Mouse (Mus musculus): ENCODE results near the gene Acbd4. TPM values are rescaled to one million over a fixed set of nuclear protein-coding genes. Genes with fewer than 3 reads are reported as not detected.

Acbd4 gene
- total and polyA plus RNA-seq, 3 experiments, result 11.9 to 32.7 (median 22.1) TPM

DNA sequence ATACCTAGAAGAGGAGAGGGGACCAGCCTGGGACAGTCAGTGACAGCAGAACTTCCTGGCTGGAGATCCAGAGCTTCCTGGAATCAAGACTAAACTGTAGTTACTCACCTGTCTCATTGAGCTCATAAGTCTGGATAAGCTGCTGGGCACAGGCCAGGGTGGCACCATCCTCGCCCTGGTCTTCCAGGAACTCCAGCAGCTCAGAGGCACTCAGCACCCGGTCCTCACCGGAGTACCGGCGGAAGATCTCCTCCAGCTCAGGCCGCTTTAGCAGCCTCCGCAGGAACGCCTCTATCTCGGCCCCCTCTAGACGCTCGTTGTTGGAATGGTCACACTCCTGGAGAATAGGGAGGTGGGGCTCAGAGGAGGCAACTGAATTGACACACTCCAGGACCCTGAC is 23.4 kb upstream of the Acbd4 start:
- H3K36me3 ChIP-seq (replicated peaks), result no peaks in the 10 kb centered on the region
- no peaks in the 10 kb centered on the region for H3K9me3 ChIP-seq (replicated peaks)
- peaks cover 68% of the 10 kb centered on the region for H3K27me3 ChIP-seq (ENCODE audit: insufficient read depth, low read length)
- peaks cover 12% of the 10 kb centered on the region for H3K4me1 ChIP-seq (ENCODE audit: insufficient read depth, low read depth, low read length)
- no peak overlapping the region for H3K4me3 ChIP-seq (ENCODE audit: low read depth, low read length)
- no peak for ATAC-seq (ENCODE audit: extremely low read depth, insufficient number of reproducible peaks, low FRiP score, poor library complexity, severe bottlenecking)
- no peak for DNase-seq (ENCODE audit: low spot score)
- TF ChIP-seq GATA2 (IDR thresholded peaks at IDR 0.05; ENCODE audit: borderline replicate concordance, low read depth, low read length), result no peak
- TF ChIP-seq TAL1 (conservative IDR thresholded peaks at IDR 0.05; ENCODE audit: low read depth, low read length), result no peak
- no peak for TF ChIP-seq POLR2AphosphoS5 (IDR thresholded peaks at IDR 0.05; ENCODE audit: insufficient replicate concordance, low read depth, low read length)

DNA sequence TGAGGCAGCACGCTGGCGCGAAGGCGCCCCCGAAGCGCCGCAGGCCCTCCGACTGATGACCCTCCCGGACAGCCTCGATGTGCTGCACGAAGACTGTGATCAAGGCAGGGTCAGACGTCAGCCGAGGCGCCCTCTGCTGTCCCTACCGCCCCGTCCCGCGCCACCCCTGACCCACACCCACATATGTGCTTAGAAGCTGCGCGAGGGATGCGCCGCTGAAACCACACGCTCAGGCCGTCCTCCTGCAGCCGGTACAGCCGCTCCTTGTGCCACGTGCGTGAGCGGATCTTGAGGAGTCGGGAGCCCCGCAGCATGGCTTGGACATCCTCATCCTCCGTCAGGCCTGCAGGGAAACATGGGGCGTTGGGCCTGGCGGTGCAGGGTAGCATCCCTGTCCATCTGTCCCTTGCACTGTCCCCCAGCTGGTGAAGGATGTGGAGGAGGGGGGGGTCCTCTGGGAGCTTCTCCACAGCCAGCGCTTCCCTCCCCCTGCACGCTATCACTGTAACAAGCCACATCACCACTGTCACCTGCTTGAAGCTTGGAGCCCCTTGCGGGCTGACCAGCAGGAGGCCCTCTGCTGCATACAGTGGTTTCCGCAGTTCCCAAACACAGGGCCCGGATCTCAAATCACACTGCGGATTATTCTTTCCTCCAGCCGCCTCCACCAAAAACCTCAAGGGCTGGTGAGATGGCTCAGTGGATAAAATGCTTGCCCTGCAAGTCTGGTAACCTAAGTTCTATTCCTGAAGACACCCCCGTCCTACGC is 21.0 kb upstream of the Acbd4 start:
- Histone ChIP-seq H3K4me3 (ENCODE audit: low read depth, low read length) (no peak overlapping the region), H3K4me1 (ENCODE audit: insufficient read depth, low read depth, low read length) (peaks cover 12% of the 10 kb centered on the region), H3K27me3 (ENCODE audit: insufficient read depth, low read length) (peaks cover 56% of the 10 kb centered on the region), H3K36me3 (replicated peaks) (no peaks in the 10 kb centered on the region), H3K9me3 (replicated peaks) (no peaks in the 10 kb centered on the region)
- no peak for ATAC-seq (ENCODE audit: extremely low read depth, insufficient number of reproducible peaks, low FRiP score, poor library complexity, severe bottlenecking)
- no peak for DNase-seq (ENCODE audit: low spot score)
- no peak for TF ChIP-seq POLR2AphosphoS5 (IDR thresholded peaks at IDR 0.05; ENCODE audit: insufficient replicate concordance, low read depth, low read length)
- TF ChIP-seq CTCF (IDR thresholded peaks at IDR 0.05; ENCODE audit: low read depth, low read length), result no peak
- TF ChIP-seq GATA1 (IDR thresholded peaks at IDR 0.05; ENCODE audit: borderline replicate concordance, low read length), result no peak
- no peak for TF ChIP-seq GATA2 (IDR thresholded peaks at IDR 0.05; ENCODE audit: borderline replicate concordance, low read depth, low read length)
- TF ChIP-seq TAL1 (conservative IDR thresholded peaks at IDR 0.05; ENCODE audit: low read depth, low read length), result no peak

DNA sequence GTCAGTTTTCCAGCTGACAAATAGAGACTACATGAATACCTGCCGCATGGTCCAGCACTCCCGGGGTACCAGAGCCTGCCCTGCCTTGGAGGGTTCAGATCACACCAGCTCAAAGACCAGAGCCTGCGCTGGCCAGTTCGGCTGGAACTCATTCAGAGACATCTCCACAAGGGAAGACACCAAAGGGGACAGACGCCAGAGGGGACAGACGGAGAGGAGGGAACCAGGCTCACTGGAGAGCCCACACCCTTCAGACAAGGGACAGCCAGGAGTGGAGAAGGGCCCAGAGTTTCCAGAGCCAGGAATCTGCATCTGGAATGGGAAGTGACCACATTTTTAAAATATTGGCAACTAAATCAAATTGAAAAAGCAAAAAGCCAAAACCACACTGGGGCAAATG is 19.9 kb upstream of the Acbd4 start:
- H3K4me3 ChIP-seq (ENCODE audit: low read depth, low read length), result no peak overlapping the region
- peaks cover 3% of the 10 kb centered on the region; the same call in 1 of the 2 replicates for H3K4me1 ChIP-seq (ENCODE audit: insufficient read depth, low read depth, low read length)
- no peak for TF ChIP-seq CTCF (IDR thresholded peaks at IDR 0.05; ENCODE audit: low read depth, low read length)
- no peak for TF ChIP-seq POLR2AphosphoS5 (IDR thresholded peaks at IDR 0.05; ENCODE audit: insufficient replicate concordance, low read depth, low read length)
- TF ChIP-seq GATA2 (IDR thresholded peaks at IDR 0.05; ENCODE audit: borderline replicate concordance, low read depth, low read length), result no peak
- TF ChIP-seq GATA1 (IDR thresholded peaks at IDR 0.05; ENCODE audit: borderline replicate concordance, low read length), result no peak
- TF ChIP-seq TAL1 (conservative IDR thresholded peaks at IDR 0.05; ENCODE audit: low read depth, low read length), result no peak
- no peaks in the 10 kb centered on the region for H3K36me3 ChIP-seq (replicated peaks)
- ATAC-seq (ENCODE audit: extremely low read depth, insufficient number of reproducible peaks, low FRiP score, poor library complexity, severe bottlenecking) (no peak), DNase-seq (ENCODE audit: low spot score) (no peak)
- H3K9me3 ChIP-seq (replicated peaks), result no peaks in the 10 kb centered on the region
- H3K27me3 ChIP-seq (ENCODE audit: insufficient read depth, low read length), result peaks cover 53% of the 10 kb centered on the region

DNA sequence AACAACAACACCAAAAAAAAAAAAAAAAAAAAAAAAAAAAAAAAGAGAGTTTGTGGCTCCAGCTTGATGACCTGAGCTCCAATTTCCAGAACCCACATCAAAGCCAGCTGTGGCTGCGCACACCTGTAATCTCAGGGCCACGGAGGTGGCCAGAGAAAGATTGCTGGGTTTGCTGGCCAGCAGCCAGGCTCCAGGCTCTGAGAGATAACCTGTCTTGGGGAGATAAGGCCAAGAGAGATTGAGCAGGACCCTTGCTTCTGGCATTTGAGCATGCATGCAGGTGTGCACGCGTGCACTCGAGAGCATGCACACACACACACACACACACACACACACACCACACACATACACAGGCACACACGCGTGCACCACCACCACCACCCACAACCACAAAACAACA is 8.2 kb upstream of the Acbd4 start:
- DNase-seq (ENCODE audit: low spot score) (no peak), ATAC-seq (ENCODE audit: extremely low read depth, insufficient number of reproducible peaks, low FRiP score, poor library complexity, severe bottlenecking) (no peak)
- TF ChIP-seq CTCF (IDR thresholded peaks at IDR 0.05; ENCODE audit: low read depth, low read length), result no peak
- no peak for TF ChIP-seq GATA2 (IDR thresholded peaks at IDR 0.05; ENCODE audit: borderline replicate concordance, low read depth, low read length)
- TF ChIP-seq TAL1 (conservative IDR thresholded peaks at IDR 0.05; ENCODE audit: low read depth, low read length), result peak; percentile 20; the same call in 1 of the 2 replicates
- Histone ChIP-seq H3K9me3 (replicated peaks) (no peaks in the 10 kb centered on the region), H3K36me3 (replicated peaks) (no peaks in the 10 kb centered on the region), H3K27me3 (ENCODE audit: insufficient read depth, low read length) (peaks cover 34% of the 10 kb centered on the region), H3K4me1 (ENCODE audit: insufficient read depth, low read depth, low read length) (peaks cover 18% of the 10 kb centered on the region), H3K4me3 (ENCODE audit: low read depth, low read length) (no peak overlapping the region)

DNA sequence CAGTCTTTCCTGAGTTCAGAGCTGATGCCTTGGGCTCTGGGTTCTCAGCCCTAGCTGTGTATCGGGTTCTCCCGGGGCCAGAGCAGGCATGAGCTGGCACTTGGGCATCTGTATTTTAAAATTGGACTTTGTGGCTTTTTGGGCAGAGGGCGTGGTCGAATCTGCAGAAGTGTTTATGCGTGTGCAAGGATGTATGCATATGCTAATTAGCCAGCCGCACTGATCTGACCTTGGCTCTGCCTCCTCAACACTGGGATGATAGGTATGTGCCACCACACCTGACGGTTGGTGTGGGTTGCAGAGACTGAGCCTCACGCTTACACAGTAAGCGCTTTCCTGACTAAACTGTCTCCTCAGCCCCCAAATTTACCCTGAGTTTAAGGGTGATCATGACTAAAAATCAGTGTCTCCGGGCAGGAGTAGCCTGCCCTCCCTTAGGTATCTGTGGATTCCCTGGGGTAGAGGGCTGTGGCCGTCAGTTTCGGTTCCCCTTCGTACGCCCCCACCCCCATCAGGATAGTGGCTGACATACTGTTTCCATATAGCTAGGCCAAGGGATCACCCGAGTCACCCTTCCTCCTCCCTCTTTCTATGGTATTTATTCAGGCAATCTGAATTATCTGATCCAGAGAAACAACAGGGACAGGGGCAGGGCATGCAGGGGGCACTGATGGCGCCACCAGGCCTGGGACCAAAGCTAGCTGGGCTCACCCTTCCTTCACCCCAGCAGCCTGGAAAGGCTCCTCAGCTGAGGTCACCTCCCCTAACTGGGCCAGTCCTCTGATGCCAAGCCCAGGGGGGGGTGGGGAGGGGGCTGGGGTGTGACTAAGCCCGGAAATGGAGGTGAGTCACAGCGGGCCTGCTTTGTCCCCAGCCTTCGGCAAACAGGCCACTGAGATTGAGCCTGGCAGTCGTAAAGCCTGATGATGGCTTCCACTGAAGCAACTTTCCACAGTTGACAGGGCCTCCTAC is 7.3 kb upstream of the Acbd4 start:
- Histone ChIP-seq H3K36me3 (replicated peaks) (no peaks in the 10 kb centered on the region), H3K9me3 (replicated peaks) (no peaks in the 10 kb centered on the region), H3K4me3 (ENCODE audit: low read depth, low read length) (no peak overlapping the region), H3K27me3 (ENCODE audit: insufficient read depth, low read length) (peaks cover 42% of the 10 kb centered on the region), H3K4me1 (ENCODE audit: insufficient read depth, low read depth, low read length) (peaks cover 18% of the 10 kb centered on the region)
- TF ChIP-seq TAL1 (conservative IDR thresholded peaks at IDR 0.05; ENCODE audit: low read depth, low read length) (no peak), GATA2 (IDR thresholded peaks at IDR 0.05; ENCODE audit: borderline replicate concordance, low read depth, low read length) (no peak), POLR2AphosphoS5 (IDR thresholded peaks at IDR 0.05; ENCODE audit: insufficient replicate concordance, low read depth, low read length) (no peak), GATA1 (IDR thresholded peaks at IDR 0.05; ENCODE audit: borderline replicate concordance, low read length) (no peak), CTCF (IDR thresholded peaks at IDR 0.05; ENCODE audit: low read depth, low read length) (no peak)
- ATAC-seq (ENCODE audit: extremely low read depth, insufficient number of reproducible peaks, low FRiP score, poor library complexity, severe bottlenecking), result no peak
- no peak for DNase-seq (ENCODE audit: low spot score)

DNA sequence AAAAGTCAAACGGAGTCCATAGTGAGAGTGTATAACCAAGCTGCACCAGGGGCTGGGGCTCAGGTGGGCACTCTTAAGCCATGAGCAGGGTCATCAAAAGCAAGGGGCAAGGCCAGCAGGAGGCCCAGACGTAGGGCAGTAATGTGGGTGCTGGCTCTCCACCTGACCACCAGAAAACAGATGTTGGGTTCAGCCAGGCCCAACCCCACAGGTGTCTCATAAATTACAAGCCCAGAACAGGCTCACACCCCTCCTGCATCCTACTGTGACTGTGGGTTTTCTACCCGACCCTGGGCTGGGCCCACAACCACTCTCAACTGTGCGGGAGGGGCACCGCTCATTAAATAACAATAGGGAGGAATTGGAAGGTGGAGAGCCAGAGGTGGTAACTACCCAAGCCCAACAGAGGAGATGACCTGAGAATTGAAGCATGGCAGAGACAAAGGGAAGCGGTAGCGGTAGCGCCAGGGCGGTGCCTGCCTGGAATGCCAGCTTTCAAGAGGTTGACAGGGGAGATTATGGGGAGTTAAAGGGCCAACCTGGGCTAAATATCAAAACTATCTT is 6.3 kb upstream of the Acbd4 start:
- TF ChIP-seq GATA1 (IDR thresholded peaks at IDR 0.05; ENCODE audit: borderline replicate concordance, low read length), result no peak
- no peak for TF ChIP-seq TAL1 (conservative IDR thresholded peaks at IDR 0.05; ENCODE audit: low read depth, low read length)
- no peak for TF ChIP-seq POLR2AphosphoS5 (IDR thresholded peaks at IDR 0.05; ENCODE audit: insufficient replicate concordance, low read depth, low read length)
- TF ChIP-seq GATA2 (IDR thresholded peaks at IDR 0.05; ENCODE audit: borderline replicate concordance, low read depth, low read length), result no peak
- no peak for TF ChIP-seq CTCF (IDR thresholded peaks at IDR 0.05; ENCODE audit: low read depth, low read length)
- H3K27me3 ChIP-seq (ENCODE audit: insufficient read depth, low read length), result peaks cover 53% of the 10 kb centered on the region
- H3K4me1 ChIP-seq (ENCODE audit: insufficient read depth, low read depth, low read length), result peaks cover 18% of the 10 kb centered on the region
- H3K36me3 ChIP-seq (replicated peaks), result no peaks in the 10 kb centered on the region
- no peak for ATAC-seq (ENCODE audit: extremely low read depth, insufficient number of reproducible peaks, low FRiP score, poor library complexity, severe bottlenecking)
- no peak overlapping the region for H3K4me3 ChIP-seq (ENCODE audit: low read depth, low read length)
- DNase-seq (ENCODE audit: low spot score), result no peak
- H3K9me3 ChIP-seq (replicated peaks), result no peaks in the 10 kb centered on the region
